Mouse (Mus musculus) layer of hippocampus, adult 11-12 months (tissue): ENCODE results near the gene Gm28035.

Experiments
- DNase-seq: peaks from one replicate; pipeline ENCODE4 v3.0.0; 2022; ENCODE audit warnings: low spot score

Gene Gm28035

DNA sequence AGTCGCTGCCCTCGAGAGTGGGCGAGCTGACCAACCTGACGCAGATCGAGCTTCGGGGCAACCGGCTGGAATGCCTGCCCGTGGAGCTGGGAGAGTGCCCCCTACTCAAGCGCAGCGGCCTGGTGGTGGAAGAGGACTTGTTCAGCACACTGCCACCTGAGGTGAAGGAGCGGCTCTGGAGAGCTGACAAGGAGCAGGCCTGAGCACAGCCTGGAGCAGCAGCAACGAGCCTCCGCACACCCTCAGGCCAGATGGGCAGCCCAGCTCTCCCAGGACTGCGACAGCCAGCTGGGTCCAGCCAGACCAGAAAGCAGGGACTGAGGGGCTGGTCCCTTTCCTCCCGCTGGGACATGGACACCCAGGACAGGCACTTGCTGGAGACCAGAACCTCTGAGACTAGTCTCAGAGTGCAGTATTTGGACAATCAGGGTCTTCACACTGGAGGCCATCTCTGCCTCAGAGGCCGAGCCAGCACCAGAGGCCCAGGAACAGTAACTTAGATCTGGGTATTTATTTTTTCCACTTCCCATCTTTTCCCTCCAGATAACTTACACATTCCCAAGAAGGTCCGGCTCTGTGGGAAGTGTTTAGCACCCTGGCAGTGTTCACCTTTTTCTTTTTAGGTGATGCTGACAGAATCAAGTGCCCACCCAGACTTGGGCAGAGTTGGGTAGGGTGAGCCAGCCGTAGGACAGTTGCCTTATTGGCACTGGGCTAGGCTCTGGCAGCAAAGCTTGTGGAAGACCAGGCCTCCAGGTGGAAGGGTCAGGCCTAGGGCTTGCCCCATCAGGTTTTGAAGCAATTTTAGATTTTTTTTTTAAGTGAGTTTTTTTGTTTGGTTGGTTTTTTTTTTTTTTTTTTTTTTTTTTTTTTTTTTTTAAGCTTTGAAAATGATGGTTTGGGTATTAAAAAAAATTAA lies 21.8 kb downstream of the Gm28035 start:
- no peak for DNase-seq

DNA sequence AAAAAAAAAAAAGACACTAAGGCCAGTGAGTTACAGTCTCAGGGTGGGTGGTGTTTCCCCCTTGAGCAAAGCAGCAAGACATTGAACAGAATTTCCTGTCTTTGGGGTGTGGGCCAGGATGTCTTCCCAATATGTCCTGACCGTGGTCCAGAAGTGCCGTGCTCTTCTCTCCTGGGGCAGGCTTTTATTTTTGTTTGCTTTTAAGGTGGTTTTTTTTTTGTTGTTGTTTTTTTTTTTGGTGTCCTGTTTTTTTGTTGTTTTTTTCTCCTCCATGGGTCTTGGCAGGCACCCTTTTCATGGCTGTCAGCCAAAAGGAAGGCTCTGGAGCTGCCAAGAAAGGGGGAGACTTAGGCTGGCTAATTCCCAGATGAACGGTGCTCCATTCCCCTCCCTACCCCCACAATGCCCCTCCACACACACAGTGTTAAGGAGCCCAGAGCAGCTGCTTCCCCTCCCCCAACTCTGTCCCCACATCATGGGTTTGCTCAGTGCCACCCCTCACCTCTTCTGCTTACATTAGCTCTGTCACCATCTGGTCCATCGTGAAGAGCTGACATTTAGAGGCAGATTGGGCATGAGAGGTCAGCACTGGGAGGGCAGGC lies 22.6 kb downstream of the Gm28035 start:
- DNase-seq = peak; percentile 70

DNA sequence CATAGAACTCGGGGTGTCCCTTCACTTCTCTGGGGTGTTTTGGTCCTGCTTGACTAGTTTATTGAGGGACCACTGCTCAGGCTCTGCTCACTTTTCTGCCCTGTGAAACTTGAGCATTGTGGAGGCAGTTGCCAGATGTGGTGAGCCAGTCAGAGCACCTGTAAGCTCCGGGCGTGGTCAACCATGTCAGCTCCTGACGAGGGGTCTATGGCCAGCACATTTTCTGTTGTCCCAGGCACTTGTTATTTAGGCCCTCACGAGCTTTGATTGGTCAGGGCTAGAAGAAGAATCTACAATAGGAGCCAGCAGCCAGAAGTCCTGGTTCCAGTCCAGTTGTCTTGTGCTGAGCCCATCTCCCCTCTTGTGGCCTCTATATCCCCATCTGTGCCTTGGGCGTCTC lies 23.4 kb downstream of the Gm28035 start:
- DNase-seq = no peak

DNA sequence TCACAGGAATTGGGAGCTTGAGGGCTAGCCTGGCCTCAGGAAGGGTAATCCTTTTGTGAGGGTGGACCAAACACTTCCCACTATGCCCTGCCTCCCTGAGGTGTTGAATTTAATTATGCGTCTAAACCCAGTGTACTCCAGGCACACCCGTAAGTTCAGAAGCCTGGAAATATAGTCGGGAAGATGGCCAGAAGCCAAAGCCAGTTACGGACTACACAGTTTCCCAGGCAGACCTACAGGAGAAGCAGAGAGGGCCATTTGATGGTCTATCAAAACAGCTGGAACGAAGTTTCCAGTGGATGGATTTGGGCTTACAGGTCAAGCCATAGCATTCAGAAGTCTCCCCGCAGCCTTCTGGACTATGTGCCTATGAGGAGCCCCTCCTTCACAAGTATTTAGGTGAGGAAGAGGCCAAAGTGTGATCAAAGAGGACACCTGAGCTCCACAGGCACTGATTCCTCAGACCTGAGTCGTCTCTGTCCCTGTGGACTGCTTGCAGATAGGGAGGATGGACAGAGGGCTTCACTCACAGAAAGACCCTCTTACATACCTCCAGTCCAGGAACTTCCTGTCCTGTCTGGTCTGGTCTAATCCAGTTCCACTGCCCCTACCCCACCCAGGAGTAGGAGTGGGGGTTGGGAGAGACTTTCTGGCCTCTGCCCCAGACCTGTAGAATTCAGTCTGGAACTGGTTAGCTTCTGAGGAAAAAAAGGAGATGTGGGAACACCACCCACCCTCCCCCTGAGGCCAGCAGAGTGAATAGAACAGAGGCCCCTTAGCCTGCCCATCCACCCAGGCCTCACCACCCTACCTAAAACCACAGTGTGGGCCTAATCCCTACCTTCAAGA lies 24.5 kb downstream of the Gm28035 start:
- DNase-seq = no peak

GRCm38 (mm10) chr2:30265767-30266253 lies 25.4 kb downstream of the Gm28035 start, which contains the start of gene Phyhd1:
TSS of gene Phyhd1 (plus strand) at chr2:30266203.
- DNase-seq = peak; percentile 86

GRCm38 (mm10) chr2:30266392-30266941 lies 26.1 kb downstream of the Gm28035 start:
- no peak for DNase-seq

DNA sequence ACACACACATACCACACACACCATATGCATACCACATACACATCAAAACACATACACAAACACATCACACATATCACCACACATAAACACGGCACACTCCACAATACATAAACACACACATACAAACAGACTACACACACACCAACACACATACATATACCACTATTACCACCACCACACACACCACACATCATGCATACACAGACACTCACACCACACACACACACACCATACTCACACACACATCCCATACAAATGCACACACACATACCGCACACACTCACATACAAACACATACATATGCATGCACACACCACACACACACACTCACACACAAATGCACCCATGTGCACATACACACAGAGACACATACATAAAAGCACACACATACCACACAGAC lies 27.1 kb downstream of the Gm28035 start:
- no peak for DNase-seq

DNA sequence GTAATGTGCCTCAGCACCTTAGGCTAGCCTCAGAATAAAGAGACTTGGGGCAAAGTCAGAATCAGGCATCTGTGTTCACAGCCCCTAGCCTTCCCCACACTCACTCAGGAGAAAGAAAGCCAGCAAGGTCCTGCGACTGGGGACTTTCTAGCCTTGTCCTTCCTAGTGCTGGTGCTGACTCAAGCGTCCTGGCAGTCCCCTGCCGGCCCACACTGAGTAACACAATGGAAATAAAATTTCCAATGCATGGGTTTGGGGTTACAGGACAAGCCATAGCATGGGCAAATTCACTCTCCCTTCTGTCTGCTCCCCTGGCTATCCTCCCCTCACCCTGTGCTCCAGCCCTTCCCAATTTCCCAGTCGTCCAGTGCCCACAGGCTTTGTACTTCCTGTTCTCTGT lies 28.0 kb downstream of the Gm28035 start:
- DNase-seq = no peak

GRCm38 (mm10) chr2:30269241-30269990 lies 29.0 kb downstream of the Gm28035 start:
- no peak for DNase-seq

GRCm38 (mm10) chr2:30270134-30270533 lies 29.8 kb downstream of the Gm28035 start:
- DNase-seq = peak; percentile 73

DNA sequence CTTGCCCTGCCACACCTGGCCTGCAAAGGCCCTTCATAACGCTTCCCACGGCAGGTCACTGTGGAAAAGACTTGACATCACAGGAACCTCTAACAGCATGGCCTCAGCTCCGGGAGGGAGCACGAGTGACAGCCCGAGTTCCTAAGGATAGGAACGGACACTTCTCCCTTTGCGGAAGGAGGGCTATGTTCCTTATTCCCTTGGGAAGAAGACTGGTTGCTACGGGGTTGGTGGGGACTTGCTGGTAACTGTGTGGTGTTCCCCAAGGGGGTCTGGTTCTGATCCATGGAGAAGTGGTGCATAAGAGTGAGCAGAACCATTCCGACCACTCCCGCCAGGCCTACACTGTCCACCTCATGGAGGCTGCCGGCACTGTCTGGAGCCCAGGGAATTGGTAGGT lies 40.4 kb downstream of the Gm28035 start, which contains the start of gene Gm28038:
Gene Gm28038 (plus strand): TSS at position 301 of the 400 bp plus-strand sequence.
- DNase-seq = no peak

DNA sequence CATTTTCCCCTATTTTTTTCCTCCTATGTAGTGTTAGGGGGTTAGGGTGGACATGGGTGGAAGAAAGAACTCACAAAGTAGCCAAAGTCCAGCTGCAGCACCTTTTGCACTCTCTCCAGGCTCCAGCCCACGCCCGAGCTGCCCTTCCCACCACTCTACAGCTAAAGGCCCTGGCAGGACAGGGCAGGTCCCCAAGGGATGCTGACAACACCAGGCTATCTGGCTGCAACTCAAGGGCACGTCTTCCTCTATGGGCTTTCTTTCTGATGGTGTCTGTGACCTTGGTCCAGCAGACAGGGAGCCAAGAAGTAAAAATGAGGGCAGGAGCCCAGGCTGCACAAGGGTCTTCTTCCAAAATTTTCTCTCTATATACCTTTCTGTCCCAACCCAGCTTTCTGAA lies 41.3 kb downstream of the Gm28035 start:
- DNase-seq = no peak

- DNase-seq = no peak
These were observed 42.8 kb downstream of the Gm28035 start for GRCm38 (mm10) chr2:30283193-30283592.

- no peak for DNase-seq
These were observed 44.6 kb downstream of the Gm28035 start for GRCm38 (mm10) chr2:30285004-30285403.

DNA sequence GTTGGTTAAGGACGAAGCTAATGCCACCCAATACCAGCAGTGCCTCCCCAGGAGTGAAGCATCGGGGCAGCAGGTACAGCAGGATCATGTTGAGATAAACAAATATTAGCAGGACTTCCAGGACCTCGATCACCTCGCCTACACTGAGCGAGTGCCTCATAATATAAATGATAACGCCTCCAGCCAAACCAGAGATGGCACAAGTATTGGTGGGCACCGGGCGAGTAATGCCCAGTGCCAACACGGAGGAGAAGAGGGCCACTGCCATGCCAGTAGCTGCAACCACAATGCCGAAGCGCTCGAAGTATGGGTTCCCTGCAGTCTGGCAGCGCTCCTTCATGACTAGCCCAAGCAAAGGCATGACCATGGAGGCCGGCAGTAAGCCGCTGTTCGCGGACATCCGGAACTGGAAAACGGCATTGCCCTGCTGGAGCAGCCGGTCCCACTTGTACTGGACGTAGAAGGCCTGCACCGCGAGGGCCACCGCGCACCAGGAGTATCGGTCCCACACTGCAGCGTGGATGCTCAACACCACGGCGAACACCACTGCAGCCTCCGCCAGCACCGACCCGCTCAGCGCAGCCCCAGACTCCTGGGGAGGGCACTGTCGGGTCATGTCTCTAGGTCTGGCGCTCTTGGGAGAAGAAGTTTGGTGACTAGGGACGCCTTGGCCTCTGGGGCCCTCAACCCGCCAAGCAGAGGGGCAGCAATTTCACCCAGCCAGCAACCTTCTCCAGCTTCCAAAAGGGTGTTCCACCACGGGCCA lies 45.2 kb downstream of the Gm28035 start:
- no peak for DNase-seq

DNA sequence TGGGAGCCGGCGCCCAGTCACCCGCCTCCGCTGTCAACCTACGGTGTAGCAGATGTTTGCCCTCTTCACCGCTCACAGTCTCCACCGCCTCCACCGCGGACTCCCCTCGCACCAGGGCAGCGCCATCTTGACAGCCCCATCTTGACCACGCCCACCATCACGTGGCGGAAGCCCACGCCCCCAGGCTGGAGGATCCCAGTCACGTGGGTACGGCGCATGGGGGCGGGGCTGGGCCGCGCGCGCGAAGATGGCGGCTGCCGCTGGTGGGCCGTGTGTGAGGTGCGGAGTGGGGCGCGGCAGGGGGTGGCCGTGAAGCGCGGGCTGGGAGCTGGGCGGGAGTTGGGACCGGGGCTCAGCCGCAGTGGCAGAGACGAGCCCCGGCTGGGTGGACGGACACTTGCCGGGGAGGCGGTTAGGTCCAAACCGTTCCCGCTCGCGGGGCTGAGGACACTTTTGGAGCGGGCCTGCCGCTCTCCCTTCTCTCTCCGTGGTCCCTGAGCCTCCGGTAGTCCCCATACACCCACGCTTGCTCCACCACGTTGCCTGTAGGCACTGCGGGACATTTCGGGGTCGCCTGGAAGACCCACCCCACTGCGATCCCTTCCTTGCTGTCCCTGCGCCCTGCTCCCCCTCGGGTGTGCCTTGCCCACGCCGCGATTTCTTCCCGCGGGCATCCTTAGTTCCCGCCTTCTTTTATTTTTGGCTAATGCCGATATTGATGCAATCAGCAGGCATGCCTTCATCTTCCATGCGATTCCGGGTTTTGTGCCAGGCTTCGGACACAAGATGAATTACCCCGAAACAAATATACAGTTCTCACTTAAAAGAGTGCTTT lies 46.0 kb downstream of the Gm28035 start, which contains the start of the genes Dolk and Nup188:
Gene Dolk (minus strand): TSS at position 143 of the 835 bp plus-strand sequence.
Gene Nup188 (plus strand): TSS at position 206 of the 835 bp plus-strand sequence.
- DNase-seq = peak; percentile 96

GRCm38 (mm10) chr2:30287027-30287373 lies 46.6 kb downstream of the Gm28035 start:
- no peak for DNase-seq

DNA sequence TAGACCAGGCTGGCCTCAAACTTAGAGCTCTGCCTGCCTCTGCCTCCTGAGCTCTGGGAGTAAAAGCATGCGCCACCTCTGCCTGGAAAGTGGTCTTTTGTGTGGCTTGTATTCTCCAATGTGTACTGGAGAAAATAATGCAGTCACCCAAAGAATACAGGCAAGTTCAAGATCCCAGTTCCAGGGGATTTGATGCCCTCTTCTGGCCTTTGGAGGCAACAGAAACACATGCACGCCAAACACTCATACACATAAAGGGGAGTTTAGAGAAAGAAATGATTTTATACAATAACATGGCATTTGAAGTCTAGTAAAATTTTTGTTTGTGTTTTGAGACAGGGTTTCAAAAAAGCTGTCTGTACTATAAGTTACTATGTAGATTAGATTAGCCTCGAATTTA lies 59.2 kb downstream of the Gm28035 start:
- DNase-seq = no peak

DNA sequence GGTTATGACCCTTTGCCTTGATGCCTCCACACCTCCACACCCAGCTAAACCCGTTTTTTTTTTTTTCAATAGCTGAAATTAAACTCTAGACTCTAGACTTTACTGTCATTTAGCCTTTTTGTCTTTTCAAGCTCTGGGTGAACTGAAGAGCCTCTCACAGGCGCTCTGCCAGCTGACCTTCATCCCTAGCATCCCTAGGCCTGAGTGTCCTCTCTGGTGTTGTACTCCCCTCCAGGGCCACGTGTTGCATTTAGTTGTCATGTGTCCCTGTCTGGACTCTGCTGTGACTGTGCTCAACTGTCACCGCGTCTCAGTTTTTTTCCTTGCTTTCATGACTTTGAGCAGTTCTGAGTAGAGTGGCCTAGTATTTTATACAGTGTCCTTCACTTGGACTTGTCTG lies 59.6 kb downstream of the Gm28035 start:
- DNase-seq = no peak
